Mouse (Mus musculus) retina, postnatal 7 days (tissue): ENCODE measurements around the gene Rbpms2.
A peak's percentile ranks its signal among the peaks of the same experiment; 100 is the strongest.
"Not testable (repeated sequence)": the region's sequence is repeated elsewhere in the genome, so short reads cannot be mapped to it uniquely, and the experiment has no call there.

ENCODE experiments used
- DNase-seq: peaks from one replicate; pipeline ENCODE4 v3.0.0-alpha.2; 2012; ENCODE audit warnings: low read depth, low spot score

The Rbpms2 gene

GRCm38 (mm10) chr9:65619311-65619710 is 10.1 kb upstream of the Rbpms2 start:
- no peak for DNase-seq

- no peak for DNase-seq
Observed at GRCm38 (mm10) chr9:65621196-65621595, 8.3 kb upstream of the Rbpms2 start.

GRCm38 (mm10) chr9:65621666-65622065 is 7.8 kb upstream of the Rbpms2 start:
- DNase-seq: no peak

- DNase-seq: no peak
Observed at GRCm38 (mm10) chr9:65622826-65623225, 6.6 kb upstream of the Rbpms2 start.

GRCm38 (mm10) chr9:65624266-65624665 is 5.2 kb upstream of the Rbpms2 start:
- DNase-seq: no peak

GRCm38 (mm10) chr9:65629767-65630630 is 551 bp downstream of the Rbpms2 start:
- DNase-seq: no peak

- DNase-seq: peak; percentile 58
Observed at GRCm38 (mm10) chr9:65630631-65631353, 1.3 kb downstream of the Rbpms2 start.

- no peak for DNase-seq
Observed at GRCm38 (mm10) chr9:65631354-65632021, 2.0 kb downstream of the Rbpms2 start.

GRCm38 (mm10) chr9:65635766-65636165 is 6.3 kb downstream of the Rbpms2 start:
- no peak for DNase-seq

- no peak for DNase-seq
Observed at GRCm38 (mm10) chr9:65636926-65637325, 7.5 kb downstream of the Rbpms2 start.

- DNase-seq: no peak
Observed at GRCm38 (mm10) chr9:65639065-65639464, 9.6 kb downstream of the Rbpms2 start.

- DNase-seq: no peak
Observed at GRCm38 (mm10) chr9:65640838-65641410, 11.5 kb downstream of the Rbpms2 start.

- no peak for DNase-seq
Observed at GRCm38 (mm10) chr9:65641446-65642052, 12.1 kb downstream of the Rbpms2 start.

GRCm38 (mm10) chr9:65642546-65642945 is 13.1 kb downstream of the Rbpms2 start:
- DNase-seq: no peak

- DNase-seq: no peak
Observed at GRCm38 (mm10) chr9:65644960-65645359, 15.5 kb downstream of the Rbpms2 start.

GRCm38 (mm10) chr9:65645984-65646383 is 16.5 kb downstream of the Rbpms2 start:
- no peak for DNase-seq

GRCm38 (mm10) chr9:65646782-65647181 is 17.3 kb downstream of the Rbpms2 start:
- DNase-seq: no peak

GRCm38 (mm10) chr9:65648730-65649129 is 19.3 kb downstream of the Rbpms2 start:
- no peak for DNase-seq

GRCm38 (mm10) chr9:65649997-65650396 is 20.5 kb downstream of the Rbpms2 start:
- DNase-seq: no peak

- not testable (repeated sequence) for DNase-seq
Observed at GRCm38 (mm10) chr9:65651957-65652356, 22.5 kb downstream of the Rbpms2 start.

GRCm38 (mm10) chr9:65653741-65654140 is 24.3 kb downstream of the Rbpms2 start:
- no peak for DNase-seq
